Mouse (Mus musculus) cortical plate, adult 2 months (tissue): ENCODE data around the gene Cant1.

Experiments
- CTCF ChIP-seq: fragments of 200-500 bp; IDR thresholded peaks from 2 replicates; pipeline ENCODE4 v1.5.1; 2011; ENCODE audit warnings: mild to moderate bottlenecking, control low read depth, low read length; ENCODE audit not compliant: insufficient read depth; ENCODE audit errors: extremely low read depth
- POLR2A ChIP-seq: fragments of 200-500 bp; IDR thresholded peaks from 2 replicates; pipeline ENCODE4 v1.6.1; 2011; ENCODE audit warnings: mild to moderate bottlenecking, low read length, control low read depth; ENCODE audit not compliant: insufficient read depth; ENCODE audit errors: extremely low read depth

DNA sequence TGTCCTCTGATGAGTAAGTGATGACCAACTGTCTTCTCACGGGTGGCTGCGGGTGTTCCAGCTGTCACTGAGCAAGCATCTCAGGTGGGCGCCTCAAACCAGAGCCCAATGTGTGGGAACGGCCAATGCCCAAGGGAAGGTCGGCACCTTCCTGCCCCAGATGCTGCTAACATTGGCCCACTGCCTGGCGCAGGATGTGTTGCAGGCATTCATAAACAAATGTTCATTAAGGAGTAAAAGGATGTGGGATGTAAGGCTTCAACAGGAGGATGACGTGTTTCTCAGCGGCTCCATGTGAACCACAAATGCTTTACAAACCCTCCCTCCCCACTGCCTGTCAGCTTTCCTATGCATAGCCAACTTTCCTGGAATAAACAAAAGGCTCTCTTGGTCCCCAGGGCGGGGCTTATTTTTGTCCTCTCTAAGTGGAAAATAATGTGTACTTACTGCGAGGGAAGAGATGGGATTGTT is 14.5 kb upstream of the Cant1 start:
- TF ChIP-seq CTCF = no peak
- no peak for TF ChIP-seq POLR2A
